Mouse (Mus musculus) cerebral cortex, adult 2 months (tissue): ENCODE measurements around the gene Cdkn1a.

Experiments
- WGBS: fragments of 180-500 bp; shearing (Covaris S2); methylation state at CpG from one replicate; pipeline ENCODE4 v1.1.7; 2018; 5-methylcytosine and 5-hydroxymethylcytosine counted together

Cdkn1a gene

DNA sequence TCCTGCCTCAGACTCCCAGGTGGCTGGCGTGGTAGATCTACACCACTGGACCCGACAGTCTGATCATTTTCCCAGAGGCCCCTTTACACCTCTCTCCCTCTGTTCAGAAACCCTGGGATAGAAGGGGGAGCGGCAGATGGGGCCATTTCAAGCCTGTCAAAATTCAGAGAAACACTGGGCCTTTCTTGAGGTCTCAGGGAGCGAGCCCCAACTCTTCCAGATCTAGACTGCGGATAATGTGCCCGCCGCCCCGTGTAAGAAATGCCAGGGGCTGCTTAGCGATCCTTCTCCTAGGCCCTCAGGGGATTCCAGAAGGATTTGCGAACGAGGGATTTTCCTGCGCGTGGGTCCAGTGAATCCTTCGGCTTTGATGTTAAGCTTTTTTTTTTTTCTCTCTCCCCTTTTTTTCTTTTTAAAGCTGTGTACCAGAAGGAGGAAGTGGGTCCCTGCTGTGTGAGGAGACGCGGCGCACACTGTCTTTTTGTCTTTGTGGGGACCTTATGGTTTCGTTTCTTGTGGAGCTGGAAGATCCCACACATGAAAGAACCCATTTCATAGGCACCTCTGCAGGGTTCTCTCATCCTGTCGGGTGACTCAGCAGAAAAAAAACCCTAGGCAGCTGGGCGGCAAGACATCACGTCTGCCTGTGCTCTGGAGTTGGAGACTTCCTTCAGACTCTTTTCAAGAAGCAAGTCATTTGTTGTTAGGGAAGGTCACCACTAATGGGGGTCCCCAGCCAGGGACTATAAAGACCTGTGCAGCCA, 9.0 kb upstream of the Cdkn1a start:
- WGBS = 22% methylated on average over 21 of the region's 21 CpGs

DNA sequence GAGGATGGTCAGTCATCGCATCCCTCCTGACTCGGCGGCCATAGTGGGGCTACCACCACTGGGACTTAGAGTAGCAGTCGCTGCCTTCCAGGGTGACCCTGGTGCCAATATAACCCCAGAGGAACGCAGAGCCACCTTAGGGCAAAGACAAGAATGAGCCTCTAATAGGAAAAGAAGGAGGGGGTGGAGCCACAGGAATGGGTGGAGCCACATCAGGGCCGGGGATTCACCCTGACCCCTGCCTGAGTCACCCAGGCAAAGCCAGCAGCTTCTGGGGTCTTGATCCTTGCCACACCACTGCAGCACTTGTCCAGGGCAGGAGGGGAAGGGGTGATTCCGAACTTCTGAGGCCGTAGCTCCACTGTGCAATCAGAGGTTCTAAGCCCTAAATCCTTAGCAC, 7.2 kb upstream of the Cdkn1a start:
- 97% methylated on average over 8 of the region's 8 CpGs for WGBS

DNA sequence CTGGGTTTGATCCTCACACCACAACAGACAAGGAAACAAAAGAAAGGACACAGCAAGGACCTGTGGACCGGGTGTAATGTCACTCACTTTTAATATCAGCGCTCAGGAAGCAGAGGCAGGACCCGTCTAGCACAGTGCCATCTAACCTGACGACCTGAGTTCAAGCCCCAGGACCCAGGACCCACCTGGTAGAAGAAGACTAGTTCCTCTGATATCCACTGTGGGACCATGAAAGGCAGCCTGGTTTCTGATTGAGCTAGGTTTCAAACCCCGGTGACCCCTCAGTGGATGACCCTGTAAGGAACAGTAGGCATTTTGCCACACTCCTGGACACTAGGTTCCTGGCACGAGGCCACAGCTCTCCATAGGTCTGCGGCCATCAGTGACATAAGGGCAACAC, 6.1 kb upstream of the Cdkn1a start:
- 94% methylated on average over 7 of the region's 7 CpGs for WGBS

DNA sequence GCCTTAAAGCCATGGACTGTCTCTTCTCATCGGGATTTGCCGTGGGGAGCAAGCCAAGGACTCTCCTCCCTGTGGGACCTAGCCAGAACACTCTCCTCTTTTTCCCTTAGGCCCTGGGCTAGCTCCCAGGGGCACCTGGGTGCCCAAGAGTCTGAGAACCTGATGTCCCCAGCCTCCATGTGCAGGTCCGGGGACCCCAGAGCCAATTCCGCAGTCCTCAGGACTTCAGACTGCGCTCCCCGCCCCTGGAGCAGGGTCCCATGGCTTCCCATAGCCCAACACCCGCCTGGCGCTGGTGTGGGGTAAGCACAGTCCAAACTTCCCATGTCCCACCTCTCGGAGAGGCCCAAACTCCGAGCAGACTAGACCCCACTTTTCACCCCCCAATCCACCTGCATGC, 5.5 kb upstream of the Cdkn1a start:
- 81% methylated on average over 10 of the region's 10 CpGs for WGBS

DNA sequence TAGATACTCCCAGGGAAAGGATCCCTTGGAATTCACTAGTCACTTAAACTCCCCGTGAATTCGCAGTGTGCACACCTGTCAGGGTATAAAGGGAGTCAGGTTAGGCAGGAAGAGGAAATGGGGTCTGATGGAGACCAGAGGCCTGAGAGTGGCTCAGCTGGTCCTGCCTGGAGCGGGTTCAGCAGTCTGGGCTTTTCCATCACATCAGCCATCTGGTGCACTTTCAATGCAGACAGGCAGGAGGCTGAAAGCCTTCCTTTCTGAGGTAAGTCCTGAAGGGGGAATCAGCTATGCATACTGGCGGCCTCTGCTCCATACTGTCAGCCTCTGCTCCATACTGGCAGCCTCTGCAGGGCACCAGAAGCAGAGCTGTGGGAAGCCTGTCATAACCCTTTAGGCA, 3.9 kb upstream of the Cdkn1a start:
- 80% methylated on average over 4 of the region's 4 CpGs for WGBS

DNA sequence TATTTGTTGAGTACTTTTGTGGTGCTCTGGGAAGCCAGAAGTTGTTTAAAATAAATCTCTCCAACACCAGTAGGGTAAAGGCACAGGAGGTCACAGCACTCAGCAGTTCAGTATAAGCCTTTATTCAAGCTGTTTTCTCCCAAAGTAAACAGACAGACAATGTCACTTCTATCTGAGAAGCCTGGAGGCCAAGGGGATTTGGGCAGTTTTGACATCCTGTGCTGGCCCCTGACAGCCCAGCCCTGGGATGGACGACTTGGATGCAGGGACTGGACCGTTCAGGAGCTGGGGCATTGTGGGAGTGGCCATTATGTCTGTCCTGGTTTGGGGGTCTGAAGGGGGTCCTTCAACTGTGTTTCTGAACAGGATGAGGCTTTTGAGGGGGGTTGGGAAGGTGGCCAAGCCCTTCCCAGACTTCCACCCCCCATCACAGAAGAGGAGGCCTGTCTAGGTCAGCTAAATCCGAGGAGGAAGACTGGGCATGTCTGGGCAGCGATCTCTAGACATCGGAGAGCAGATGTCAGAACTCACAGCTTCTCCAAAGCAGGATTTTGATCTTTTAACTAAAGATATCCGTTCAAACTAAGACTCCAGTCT, 670 bp downstream of the Cdkn1a start:
- WGBS = 47% methylated on average over 6 of the region's 6 CpGs

DNA sequence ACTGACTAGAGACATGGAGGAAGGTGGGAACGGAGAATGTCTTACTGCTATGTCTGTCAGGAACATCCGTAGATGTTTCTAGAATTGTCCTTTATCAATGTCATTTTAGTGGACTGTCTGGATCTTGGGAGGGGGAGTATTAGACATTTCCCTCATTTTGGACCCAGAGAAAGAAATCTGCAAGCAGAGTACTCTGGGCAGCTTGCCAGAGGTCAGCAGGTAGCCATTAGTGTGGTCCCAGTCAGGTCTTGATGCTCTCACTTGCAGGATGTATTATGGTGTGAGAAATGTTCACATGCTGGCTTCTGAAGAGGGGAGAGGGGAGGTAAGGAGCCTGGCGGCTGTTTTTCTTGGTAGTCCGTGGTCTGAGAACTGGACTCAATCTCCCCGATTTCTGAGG, 1.7 kb downstream of the Cdkn1a start:
- 82% methylated on average over 5 of the region's 5 CpGs for WGBS

DNA sequence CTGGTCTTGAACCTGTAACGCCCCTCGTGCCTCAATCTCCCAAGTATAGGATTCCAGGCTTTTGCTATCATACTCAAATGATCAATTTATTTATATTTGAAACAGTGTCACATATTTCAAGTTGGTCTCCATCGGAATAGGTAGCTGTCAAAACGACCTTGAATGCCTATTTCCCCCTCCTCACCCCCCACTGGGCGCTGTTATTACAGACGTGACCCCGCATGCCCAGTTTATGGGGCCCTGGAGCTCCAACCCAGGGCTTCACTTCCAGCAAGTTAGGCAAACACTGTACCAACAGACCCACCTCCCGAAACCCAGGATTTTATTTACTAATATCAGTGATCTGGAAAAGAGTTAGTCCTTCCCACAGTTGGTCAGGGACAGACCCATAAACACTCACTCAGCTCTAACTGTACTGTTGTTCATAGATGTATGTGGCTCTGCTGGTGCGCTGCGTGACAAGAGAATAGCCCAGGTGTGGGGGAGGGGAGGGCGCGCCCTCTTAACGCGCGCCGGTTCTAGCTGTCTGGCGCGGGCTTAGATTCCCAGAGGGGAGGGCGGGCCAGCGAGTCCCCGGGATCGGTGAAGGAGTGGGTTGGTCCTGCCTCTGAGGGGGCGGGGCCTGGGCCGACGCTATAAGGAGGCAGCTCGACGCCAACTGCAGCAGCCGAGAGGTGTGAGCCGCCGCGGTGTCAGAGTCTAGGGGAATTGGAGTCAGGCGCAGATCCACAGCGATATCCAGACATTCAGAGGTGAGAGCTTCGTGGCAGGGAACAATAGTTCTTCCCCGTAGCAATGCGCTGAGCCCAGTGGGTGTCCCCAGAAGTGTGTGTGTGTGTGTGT, 2.6 kb downstream of the Cdkn1a start:
- 15% methylated on average over 36 of the region's 36 CpGs for WGBS

DNA sequence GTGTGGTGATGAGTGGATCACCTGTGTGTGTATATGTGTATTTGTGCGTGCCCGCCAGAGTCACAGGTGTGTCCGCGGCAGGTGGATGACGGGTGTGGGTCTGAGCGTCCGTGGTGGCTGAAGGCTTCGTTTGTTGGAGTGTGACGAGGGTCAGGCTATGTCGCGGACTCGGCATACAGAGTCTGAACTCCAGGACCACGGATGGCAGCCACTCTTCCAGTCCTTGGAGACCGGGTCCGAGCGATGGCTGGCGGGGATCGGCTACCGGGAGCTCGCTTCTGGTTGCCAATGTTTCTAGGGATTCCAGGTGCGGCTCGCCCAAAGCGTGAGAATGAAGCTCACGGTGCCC, 3.2 kb downstream of the Cdkn1a start:
- WGBS = under 1% methylated on average over 24 of the region's 24 CpGs

DNA sequence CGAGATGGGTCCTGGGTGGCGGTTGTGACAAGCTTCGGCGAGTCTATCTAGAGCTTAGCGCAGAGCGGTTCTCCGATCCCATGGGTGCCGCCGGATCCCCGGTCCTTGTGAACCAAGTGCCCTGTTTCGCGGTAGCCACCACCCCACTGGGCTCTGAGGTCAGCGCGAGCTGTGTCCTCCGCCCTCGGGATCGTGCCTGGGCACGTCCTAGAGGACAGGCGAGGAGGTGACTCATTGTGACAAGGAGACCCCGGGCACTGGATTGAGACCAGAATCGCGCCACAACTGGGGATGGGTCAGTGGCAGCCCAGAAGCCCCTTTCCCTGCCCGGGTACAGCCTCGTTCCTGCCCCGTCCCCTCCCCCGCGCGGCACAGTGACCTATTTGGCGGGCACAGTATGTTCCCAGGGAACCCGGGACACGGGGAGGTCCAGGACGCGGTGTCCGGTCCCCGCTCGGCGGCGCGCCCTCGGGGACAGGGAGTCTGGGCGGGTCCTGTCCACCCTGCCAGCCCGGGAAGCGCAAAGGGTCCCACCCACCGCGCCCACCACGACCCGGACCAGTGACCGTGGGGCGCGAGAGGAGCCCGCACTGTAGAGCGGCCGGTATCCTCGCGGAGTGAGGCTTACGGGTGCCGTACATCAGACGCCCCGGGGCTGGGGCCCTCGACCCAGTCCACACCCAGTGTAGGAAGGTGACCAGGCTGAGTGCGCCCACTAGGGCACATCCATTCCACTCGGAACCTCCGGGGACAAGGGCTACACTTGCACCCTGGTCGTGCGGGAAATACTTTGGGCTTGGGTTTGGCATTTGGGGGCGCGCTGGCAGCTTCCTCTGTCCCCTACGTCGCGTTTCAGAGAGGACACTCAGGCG, 3.8 kb downstream of the Cdkn1a start:
- under 1% methylated on average over 71 of the region's 71 CpGs for WGBS

DNA sequence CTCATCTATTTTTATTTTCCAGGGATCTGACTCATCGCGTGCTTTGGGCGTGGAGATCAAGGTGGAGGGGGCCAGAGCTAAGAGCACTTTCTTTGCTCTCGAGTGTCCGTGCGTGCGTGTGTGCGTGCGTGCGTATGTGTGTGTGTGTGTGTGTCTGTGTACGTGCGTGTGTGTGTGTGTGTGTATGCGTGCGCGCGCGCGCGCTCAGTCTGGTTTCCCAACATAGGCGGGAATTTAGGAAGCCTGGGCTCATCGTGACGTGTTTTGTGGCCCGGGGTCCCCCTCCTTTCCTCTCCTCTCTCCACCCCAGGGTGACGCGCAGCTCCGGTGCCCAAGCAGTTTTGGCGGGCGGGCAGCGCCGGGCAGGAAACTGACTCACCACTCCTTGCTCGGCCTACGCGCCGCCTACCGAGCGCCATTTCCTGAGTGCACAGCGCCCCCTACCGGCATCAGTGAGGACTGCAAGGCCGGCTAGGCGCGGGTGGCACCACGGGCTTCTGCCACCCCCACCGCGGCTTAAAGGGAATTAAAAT, 4.5 kb downstream of the Cdkn1a start:
- WGBS = under 1% methylated on average over 44 of the region's 44 CpGs

DNA sequence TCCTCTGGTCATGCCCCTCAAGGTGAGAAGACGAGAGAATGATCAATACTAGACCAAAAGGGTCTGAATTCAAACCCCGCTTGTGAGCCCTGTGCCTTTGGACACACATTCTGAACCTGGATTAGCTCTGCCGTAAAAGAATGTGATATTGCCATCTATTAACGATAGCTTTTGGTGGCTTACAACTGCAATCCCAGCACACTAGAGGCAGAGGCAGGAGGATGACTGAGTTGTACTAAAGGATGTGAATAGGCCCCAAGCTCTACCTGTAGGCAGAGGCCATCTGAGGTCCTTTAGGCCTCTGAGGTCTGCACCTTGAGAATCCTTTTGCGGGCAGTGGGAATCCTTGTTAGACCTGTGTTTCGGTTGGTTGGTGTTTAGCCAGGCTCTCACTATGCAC, 5.5 kb downstream of the Cdkn1a start:
- WGBS = 92% methylated on average over 6 of the region's 6 CpGs

DNA sequence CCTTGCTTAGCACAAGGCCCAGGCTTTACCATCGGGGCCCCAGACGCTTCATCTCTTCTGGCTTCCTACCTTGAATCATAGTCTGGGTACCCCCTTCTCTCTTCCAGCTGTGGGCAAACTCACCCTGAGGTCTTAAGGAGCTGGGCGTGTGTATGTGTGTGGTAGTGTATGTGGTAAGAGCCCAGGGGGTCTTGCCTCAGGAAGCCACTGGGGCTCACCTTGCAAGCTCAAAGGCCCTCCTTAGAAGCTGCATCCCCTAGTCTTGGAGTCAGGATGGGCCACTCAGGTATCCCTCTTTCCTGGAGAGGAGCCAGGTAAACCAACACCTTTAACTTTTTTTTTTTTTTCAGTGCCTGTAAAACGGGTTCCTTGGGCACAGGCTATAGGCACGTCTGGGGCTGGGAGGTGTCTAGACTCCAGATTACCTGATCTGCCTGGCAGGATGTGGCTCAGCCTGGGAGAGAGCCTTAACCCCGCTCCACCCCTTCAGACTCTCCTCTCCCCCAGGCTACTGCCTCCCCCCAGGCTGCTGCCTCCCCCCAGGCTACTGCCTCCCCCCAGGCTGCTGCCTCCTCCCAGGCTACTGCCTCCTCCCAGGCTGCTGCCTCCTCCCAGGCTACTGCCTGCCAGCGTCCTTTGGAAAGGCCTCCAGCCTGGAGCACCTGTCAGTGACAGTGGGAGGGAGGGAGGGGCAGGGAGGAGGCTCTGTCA, 6.2 kb downstream of the Cdkn1a start:
- 71% methylated on average over 7 of the region's 7 CpGs for WGBS

DNA sequence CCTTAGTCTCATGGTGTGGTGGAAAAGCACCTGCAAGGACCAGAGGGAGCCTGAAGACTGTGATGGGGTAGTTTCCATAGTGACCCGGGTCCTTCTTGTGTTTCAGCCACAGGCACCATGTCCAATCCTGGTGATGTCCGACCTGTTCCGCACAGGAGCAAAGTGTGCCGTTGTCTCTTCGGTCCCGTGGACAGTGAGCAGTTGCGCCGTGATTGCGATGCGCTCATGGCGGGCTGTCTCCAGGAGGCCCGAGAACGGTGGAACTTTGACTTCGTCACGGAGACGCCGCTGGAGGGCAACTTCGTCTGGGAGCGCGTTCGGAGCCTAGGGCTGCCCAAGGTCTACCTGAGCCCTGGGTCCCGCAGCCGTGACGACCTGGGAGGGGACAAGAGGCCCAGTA, 7.5 kb downstream of the Cdkn1a start:
- WGBS = 95% methylated on average over 24 of the region's 24 CpGs

DNA sequence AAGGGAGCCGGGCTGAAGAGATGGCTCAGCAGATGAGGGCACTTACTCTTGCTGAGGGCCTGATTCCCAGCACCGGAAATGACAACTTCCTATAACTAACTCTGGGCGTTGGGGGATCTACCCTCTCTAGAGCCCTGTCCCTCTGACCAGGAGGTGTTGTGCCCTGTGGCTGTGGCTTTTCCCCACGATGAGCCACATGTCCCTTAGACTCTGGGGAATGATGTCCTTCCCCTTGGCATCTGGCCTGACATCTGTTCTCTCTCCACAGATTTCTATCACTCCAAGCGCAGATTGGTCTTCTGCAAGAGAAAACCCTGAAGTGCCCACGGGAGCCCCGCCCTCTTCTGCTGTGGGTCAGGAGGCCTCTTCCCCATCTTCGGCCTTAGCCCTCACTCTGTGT, 8.3 kb downstream of the Cdkn1a start:
- 83% methylated on average over 8 of the region's 8 CpGs for WGBS

DNA sequence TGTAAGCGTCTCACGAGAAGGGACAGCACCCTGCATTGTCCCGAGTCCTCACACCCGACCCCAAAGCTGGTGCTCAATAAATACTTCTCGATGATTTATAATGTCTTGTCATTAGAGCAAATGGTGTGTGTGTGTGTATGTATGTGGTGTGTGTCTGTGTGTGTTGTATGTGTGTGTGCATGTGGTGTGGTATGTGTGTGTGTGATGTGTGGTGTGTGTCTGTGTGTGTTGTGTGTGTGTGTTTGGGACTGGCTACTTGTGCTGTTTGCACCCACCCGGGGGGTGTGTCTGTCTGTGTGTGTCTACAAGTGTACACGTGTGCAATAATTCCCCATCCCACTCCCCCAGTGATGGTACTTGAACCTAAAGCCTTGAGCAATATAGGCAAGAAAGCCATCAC, 9.9 kb downstream of the Cdkn1a start:
- WGBS = 95% methylated on average over 7 of the region's 7 CpGs

DNA sequence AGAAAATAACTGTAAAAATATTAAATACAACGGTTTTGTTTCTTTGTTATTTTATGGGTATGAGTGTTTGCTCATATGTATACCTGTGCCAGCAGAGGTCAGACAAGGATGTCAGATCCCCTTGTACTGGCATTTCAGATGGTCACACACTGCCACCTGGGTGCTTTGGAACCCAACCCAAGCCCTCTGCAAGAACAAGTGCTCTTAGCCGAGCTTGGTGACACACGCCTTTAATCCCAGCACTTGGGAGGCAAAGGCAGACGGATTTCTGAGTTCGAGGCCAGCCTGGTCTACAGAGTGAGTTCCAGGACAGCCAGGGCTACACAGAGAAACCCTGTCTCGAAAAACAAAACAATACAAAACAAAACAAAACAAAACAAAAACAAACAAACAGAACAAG, 19.6 kb downstream of the Cdkn1a start:
- 83% methylated on average over 6 of the region's 6 CpGs for WGBS

DNA sequence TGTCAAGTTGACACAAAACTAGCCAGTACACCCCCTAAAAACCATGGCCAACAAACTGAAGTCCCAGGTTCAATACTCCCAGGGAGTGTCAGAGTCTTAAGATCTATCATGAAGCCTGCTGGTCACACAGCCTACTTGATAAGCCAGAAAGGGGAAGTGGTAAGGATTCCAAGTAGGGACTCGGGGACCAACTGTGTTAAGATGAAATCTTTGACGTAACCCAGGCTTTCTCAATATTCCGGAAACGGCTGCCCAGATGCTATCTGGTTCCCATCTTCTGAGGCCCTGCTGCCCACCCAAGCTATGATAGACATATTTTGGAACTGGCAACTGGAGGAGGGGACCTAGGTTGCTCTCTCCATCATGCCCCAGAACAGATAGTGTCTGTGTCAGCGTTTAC, 20.6 kb downstream of the Cdkn1a start:
- 91% methylated on average over 5 of the region's 5 CpGs for WGBS

DNA sequence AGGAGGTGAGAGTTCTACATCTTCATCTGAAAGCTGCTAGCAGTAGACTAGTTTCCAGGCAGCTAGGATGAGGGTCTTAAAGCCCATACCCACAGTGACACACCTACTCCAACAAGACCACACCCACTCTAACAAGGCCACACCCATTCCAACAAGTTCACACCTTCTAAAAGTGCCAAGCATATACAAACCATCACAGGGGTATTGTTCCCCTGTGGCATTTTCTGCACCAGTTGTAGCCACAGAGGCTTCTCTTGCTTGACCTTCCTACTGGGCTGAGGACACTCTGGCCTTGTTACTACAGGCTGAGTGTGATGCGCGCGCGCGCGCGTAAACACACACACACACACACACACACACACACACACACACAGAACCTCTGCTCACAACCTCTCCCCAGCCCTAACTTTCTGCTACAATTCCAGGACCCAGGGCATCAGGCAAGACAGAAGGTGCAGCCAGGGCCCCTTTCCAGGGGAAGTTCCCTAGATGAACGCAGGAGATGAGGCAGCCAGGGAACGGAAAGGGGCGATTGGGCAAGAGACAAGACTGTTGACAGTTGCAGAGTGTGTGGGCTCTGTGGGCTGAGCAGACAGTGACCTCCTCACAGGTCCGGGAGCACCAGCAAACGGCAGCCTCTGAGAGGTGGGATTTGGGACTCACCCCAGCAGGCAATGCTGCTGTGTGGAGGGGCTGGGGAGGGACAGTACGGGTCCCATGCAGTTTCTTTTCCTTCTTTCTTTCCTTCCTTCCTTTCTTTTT, 23.0 kb downstream of the Cdkn1a start, which contains the start of gene Rab44:
Gene Rab44, plus strand, starts transcription at position 555 of the 762 bp plus-strand sequence.
- WGBS = 87% methylated on average over 13 of the region's 13 CpGs

DNA sequence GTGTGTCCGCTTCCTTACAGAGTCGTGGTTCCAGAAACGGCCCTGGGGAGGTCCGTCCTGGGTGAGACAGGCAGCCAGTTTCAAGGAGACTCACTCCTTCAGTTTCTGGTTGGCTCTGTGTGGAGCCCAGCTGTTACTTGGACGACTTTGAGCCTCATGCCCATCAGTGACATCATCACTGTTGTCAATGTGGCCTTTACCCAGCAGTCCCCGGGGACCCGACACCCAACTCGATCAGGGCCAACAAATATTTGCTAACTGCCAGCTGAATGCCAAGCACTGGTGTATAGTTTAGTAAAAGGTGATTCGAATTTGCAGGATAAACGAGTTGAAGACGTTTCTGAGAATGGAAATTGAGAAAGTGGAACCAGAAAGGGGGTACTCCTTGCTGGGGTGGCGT, 25.2 kb downstream of the Cdkn1a start:
- 70% methylated on average over 12 of the region's 12 CpGs for WGBS
